Mouse (Mus musculus) ES-Bruce4 (cell line): Measurements from ENCODE around the gene Emp1. TPM values are rescaled to one million over a fixed set of nuclear protein-coding genes. Genes with fewer than 3 reads are reported as not detected.

Source experiments
- H3K27ac ChIP-seq: 2 replicates; pipeline ENCODE4 v1.5.1; 2012; ENCODE audit warnings: low read length, inconsistent platforms; ENCODE audit not compliant: insufficient read depth
- H3K27me3 ChIP-seq: 2 replicates; pipeline ENCODE4 v1.6.1; 2012; ENCODE audit warnings: mild to moderate bottlenecking, low read length, inconsistent platforms; ENCODE audit not compliant: control insufficient read depth, poor library complexity, insufficient read depth, severe bottlenecking
- H3K36me3 ChIP-seq: 2 replicates; pipeline ENCODE4 v1.6.1; 2012; ENCODE audit warnings: inconsistent platforms, mild to moderate bottlenecking, low read length, moderate library complexity; ENCODE audit not compliant: control insufficient read depth, poor library complexity, insufficient read depth, severe bottlenecking
- H3K4me1 ChIP-seq: one replicate; pipeline ENCODE4 v1.8.1; 2011; ENCODE audit warnings: low read length; ENCODE audit not compliant: control insufficient read depth, insufficient read depth
- H3K4me3 ChIP-seq: 2 replicates; pipeline ENCODE4 v1.5.1; 2011; ENCODE audit warnings: low read depth, mild to moderate bottlenecking, low read length
- H3K9ac ChIP-seq: 2 replicates; pipeline ENCODE4 v1.6.1; 2012; ENCODE audit warnings: low read depth, mild to moderate bottlenecking, inconsistent platforms; ENCODE audit not compliant: poor library complexity, severe bottlenecking
- H3K9me3 ChIP-seq: replicated peaks from 2 replicates; pipeline ENCODE4 v1.6.1; 2012; ENCODE audit warnings: mild to moderate bottlenecking, low read length, inconsistent platforms; ENCODE audit not compliant: control insufficient read depth, poor library complexity, insufficient read depth, severe bottlenecking
- CTCF ChIP-seq: IDR thresholded peaks from one replicate; pipeline ENCODE4 v1.8.1; 2011; ENCODE audit warnings: low read depth, low read length
- EP300 ChIP-seq: IDR thresholded peaks from 2 replicates; pipeline ENCODE4 v1.6.1; 2011; ENCODE audit warnings: low read depth, low read length; ENCODE audit not compliant: insufficient read depth
- POLR2A ChIP-seq: IDR thresholded peaks from one replicate; pipeline ENCODE4 v1.8.1; 2011; ENCODE audit warnings: low read length; ENCODE audit not compliant: insufficient read depth
- polyA plus RNA-seq: library from polyadenylated mRNA; stranded (reverse); fragments of >200 nt; gene quantifications from 2 replicates; pipeline ENCODE4 v1.2.4, GENCODE M21; 2011; ENCODE audit warnings: low read depth; ENCODE audit not compliant: missing spikeins, insufficient read depth, insufficient read length

Emp1 gene
- 35.0 and 38.6 TPM in 2 replicates for polyA plus RNA-seq

- H3K4me3 ChIP-seq: no peak within 1 kb of the TSS
- no peak for TF ChIP-seq EP300
- TF ChIP-seq CTCF: no peak
- no peak for TF ChIP-seq POLR2A
- H3K9ac ChIP-seq: no peak within 1 kb of the TSS
Measured at GRCm38 (mm10) chr6:135362459-135363159, at the start of gene Emp1. Emp1 (plus strand) TSS chr6:135362545.

GRCm38 (mm10) chr6:135313981-135314380 lies 48.4 kb upstream of the Emp1 start:
- TF ChIP-seq EP300: no peak
- no peak for TF ChIP-seq POLR2A
- TF ChIP-seq CTCF: no peak
- no peaks in the 10 kb centered on the region for H3K36me3 ChIP-seq
- H3K4me1 ChIP-seq: no peaks in the 10 kb centered on the region
- H3K27ac ChIP-seq: no peak overlapping the region
- H3K9ac ChIP-seq: no peak overlapping the region
- no peaks in the 10 kb centered on the region for H3K9me3 ChIP-seq
- H3K27me3 ChIP-seq: no peaks in the 10 kb centered on the region
- H3K4me3 ChIP-seq: no peak overlapping the region

More at GRCm38 (mm10) chr6:135362459-135363159, at the start of gene Emp1:
- no peaks in the 10 kb centered on the region for H3K4me1 ChIP-seq
- H3K9me3 ChIP-seq: no peaks in the 10 kb centered on the region
- H3K27ac ChIP-seq: no peak within 1 kb of the TSS; the same call in 1 of the 2 replicates
- no peaks in the 10 kb centered on the region for H3K36me3 ChIP-seq
- no peaks in the 10 kb centered on the region for H3K27me3 ChIP-seq

GRCm38 (mm10) chr6:135316141-135316540 lies 46.2 kb upstream of the Emp1 start:
- H3K27ac ChIP-seq: no peak overlapping the region
- no peaks in the 10 kb centered on the region for H3K4me1 ChIP-seq
- no peaks in the 10 kb centered on the region for H3K9me3 ChIP-seq
- H3K4me3 ChIP-seq: no peak overlapping the region
- no peak overlapping the region for H3K9ac ChIP-seq
- no peaks in the 10 kb centered on the region for H3K27me3 ChIP-seq
- TF ChIP-seq POLR2A (no peak), EP300 (no peak), CTCF (no peak)
- no peaks in the 10 kb centered on the region for H3K36me3 ChIP-seq

GRCm38 (mm10) chr6:135319431-135319933 lies 42.9 kb upstream of the Emp1 start:
- Histone ChIP-seq H3K4me1 (peaks cover 3% of the 10 kb centered on the region), H3K4me3 (no peak overlapping the region), H3K27me3 (no peaks in the 10 kb centered on the region), H3K9ac (no peak overlapping the region), H3K9me3 (no peaks in the 10 kb centered on the region), H3K27ac (no peak overlapping the region), H3K36me3 (no peaks in the 10 kb centered on the region)
- no peak for TF ChIP-seq EP300
- no peak for TF ChIP-seq POLR2A
- no peak for TF ChIP-seq CTCF

- TF ChIP-seq POLR2A: no peak
- no peak for TF ChIP-seq EP300
- no peak for TF ChIP-seq CTCF
- H3K9me3 ChIP-seq: no peaks in the 10 kb centered on the region
- no peak overlapping the region for H3K9ac ChIP-seq
- no peaks in the 10 kb centered on the region for H3K36me3 ChIP-seq
- H3K4me3 ChIP-seq: no peak overlapping the region
- H3K4me1 ChIP-seq: peaks cover 3% of the 10 kb centered on the region
- H3K27ac ChIP-seq: no peak overlapping the region
- no peaks in the 10 kb centered on the region for H3K27me3 ChIP-seq
Measured at GRCm38 (mm10) chr6:135322749-135323148, 39.6 kb upstream of the Emp1 start.

GRCm38 (mm10) chr6:135323311-135323982 lies 38.9 kb upstream of the Emp1 start:
- no peaks in the 10 kb centered on the region for H3K9me3 ChIP-seq
- H3K4me3 ChIP-seq: no peak overlapping the region
- no peak overlapping the region for H3K9ac ChIP-seq
- peaks cover 3% of the 10 kb centered on the region for H3K4me1 ChIP-seq
- no peaks in the 10 kb centered on the region for H3K27me3 ChIP-seq
- H3K36me3 ChIP-seq: no peaks in the 10 kb centered on the region
- no peak overlapping the region for H3K27ac ChIP-seq
- TF ChIP-seq CTCF (no peak), EP300 (no peak), POLR2A (no peak)
